Mouse (Mus musculus) intestine, embryonic 16.5 days (tissue): Measurements from ENCODE around the gene Shc4. TPM values are rescaled to one million over a fixed set of nuclear protein-coding genes. Genes with fewer than 3 reads are reported as not detected.
A peak's percentile ranks its signal among the peaks of the same experiment; 100 is the strongest.

Experiments
- ATAC-seq: fragments of 200-750 bp; cut with Nextera tagmentation; 2 replicates; pipeline ENCODE4 v1.8.0; 2017; ENCODE audit warnings: moderate TSS enrichment, moderate library complexity
- H3K27ac ChIP-seq: fragments of 300-500 bp; sonication (generic); 2 replicates; pipeline ENCODE4 v1.5.1; 2014; ENCODE audit warnings: mild to moderate bottlenecking, low read length
- H3K27me3 ChIP-seq: fragments of 300-500 bp; sonication (generic); replicated peaks from 2 replicates; pipeline ENCODE4 v1.6.1; 2014; ENCODE audit warnings: low read length, control low read depth, mixed read lengths; ENCODE audit not compliant: control insufficient read depth, insufficient read depth
- H3K36me3 ChIP-seq: fragments of 300-500 bp; sonication (generic); 2 replicates; pipeline ENCODE4 v1.6.1; 2014; ENCODE audit warnings: low read length, control low read depth; ENCODE audit not compliant: control insufficient read depth, insufficient read depth
- H3K4me1 ChIP-seq: fragments of 300-500 bp; sonication (generic); 2 replicates; pipeline ENCODE4 v1.6.1; 2014; ENCODE audit warnings: low read length, control low read depth, mixed read lengths; ENCODE audit not compliant: control insufficient read depth, insufficient read depth
- H3K4me2 ChIP-seq: fragments of 300-500 bp; sonication (generic); 2 replicates; pipeline ENCODE4 v1.6.1; 2014; ENCODE audit warnings: low read depth, low read length, control low read depth
- H3K4me3 ChIP-seq: fragments of 300-500 bp; sonication (generic); 2 replicates; pipeline ENCODE4 v1.5.1; 2014; ENCODE audit warnings: mild to moderate bottlenecking, low read length
- H3K9ac ChIP-seq: fragments of 300-500 bp; sonication (generic); 2 replicates; pipeline ENCODE4 v1.6.1; 2014; ENCODE audit warnings: low read depth, low read length
- H3K9me3 ChIP-seq: fragments of 300-500 bp; sonication (generic); 2 replicates; pipeline ENCODE4 v1.6.1; 2016; ENCODE audit warnings: low read length, control low read depth; ENCODE audit not compliant: control insufficient read depth
- WGBS: fragments of 180-500 bp; shearing (Covaris S2); extraction: QIAGEN DNeasy Blood & Tissue Kit; methylation state at CpG from one replicate; pipeline ENCODE4 v1.1.7; 2014; 5-methylcytosine and 5-hydroxymethylcytosine counted together
- polyA plus RNA-seq: library from polyadenylated mRNA; unstranded; fragments of >200 nt; fragmentation: Nextera tagmentation; extraction: Ambion mirVana; gene quantifications from 2 replicates; pipeline ENCODE4 v1.2.1, GENCODE M21; 2015

Gene Shc4
- polyA plus RNA-seq, 1 experiment from 2014 or later, result 1.7 TPM

GRCm38 (mm10) chr2:125731763-125732560 lies 8.0 kb upstream of the Shc4 start:
- peak overlapping the region; percentile 84 for H3K9ac ChIP-seq
- no peaks in the 10 kb centered on the region for H3K9me3 ChIP-seq
- H3K4me2 ChIP-seq, result peak overlapping the region; percentile 90
- ATAC-seq, result peak; percentile 97
- H3K4me1 ChIP-seq, result peaks cover 5% of the 10 kb centered on the region; the same call in 1 of the 2 replicates
- no peaks in the 10 kb centered on the region for H3K36me3 ChIP-seq
- 0 out of 2 replicates have a peak overlapping the region, but pooled peaks have one; percentile 30 for H3K27ac ChIP-seq
- peak overlapping the region; percentile 52 for H3K4me3 ChIP-seq
- no peaks in the 10 kb centered on the region for H3K27me3 ChIP-seq
- 9% methylated on average over 35 of the region's 35 CpGs for WGBS

- Histone ChIP-seq H3K27me3 (peaks cover 15% of the 10 kb centered on the region), H3K27ac (no peak overlapping the region), H3K9ac (peak overlapping the region; percentile 23; the same call in 1 of the 2 replicates), H3K4me3 (peak overlapping the region; percentile 55), H3K4me1 (peaks cover 11% of the 10 kb centered on the region; the same call in 1 of the 2 replicates), H3K4me2 (peak overlapping the region; percentile 98), H3K36me3 (no peaks in the 10 kb centered on the region), H3K9me3 (no peaks in the 10 kb centered on the region)
- 3% methylated on average over 16 of the region's 16 CpGs for WGBS
- ATAC-seq, result peak; percentile 60
Measured at GRCm38 (mm10) chr2:125724546-125725114, 682 bp upstream of the Shc4 start.

- Histone ChIP-seq H3K36me3 (no peaks in the 10 kb centered on the region), H3K4me2 (peak overlapping the region; percentile 98), H3K27me3 (peaks cover 15% of the 10 kb centered on the region), H3K9me3 (no peaks in the 10 kb centered on the region), H3K9ac (peak overlapping the region; percentile 70), H3K4me1 (peaks cover 11% of the 10 kb centered on the region; the same call in 1 of the 2 replicates), H3K27ac (no peak overlapping the region), H3K4me3 (peak overlapping the region; percentile 55)
- WGBS, result under 1% methylated on average over 34 of the region's 34 CpGs
- ATAC-seq, result peak; percentile 89
Measured at GRCm38 (mm10) chr2:125723408-125724085, 401 bp downstream of the Shc4 start.

- peaks cover 11% of the 10 kb centered on the region; the same call in 1 of the 2 replicates for H3K4me1 ChIP-seq
- no peak overlapping the region for H3K27ac ChIP-seq
- ATAC-seq, result no peak
- H3K27me3 ChIP-seq, result peaks cover 15% of the 10 kb centered on the region
- H3K9ac ChIP-seq, result peak overlapping the region; percentile 70
- no peaks in the 10 kb centered on the region for H3K9me3 ChIP-seq
- H3K36me3 ChIP-seq, result no peaks in the 10 kb centered on the region
- H3K4me3 ChIP-seq, result peak overlapping the region; percentile 55
- H3K4me2 ChIP-seq, result peak overlapping the region; percentile 98
- 5% methylated on average over 18 of the region's 18 CpGs for WGBS
Measured at GRCm38 (mm10) chr2:125723086-125723407, 901 bp downstream of the Shc4 start.

- ATAC-seq, result no peak
- no peaks in the 10 kb centered on the region for H3K9me3 ChIP-seq
- H3K4me3 ChIP-seq, result no peak overlapping the region
- H3K4me1 ChIP-seq, result no peaks in the 10 kb centered on the region
- H3K4me2 ChIP-seq, result no peak overlapping the region
- H3K27me3 ChIP-seq, result no peaks in the 10 kb centered on the region
- H3K9ac ChIP-seq, result no peak overlapping the region
- H3K36me3 ChIP-seq, result no peaks in the 10 kb centered on the region
- no peak overlapping the region for H3K27ac ChIP-seq
- WGBS, result 82% methylated on average over 8 of the region's 8 CpGs
Measured at GRCm38 (mm10) chr2:125716599-125716998, 7.3 kb downstream of the Shc4 start.

- Histone ChIP-seq H3K4me2 (no peak overlapping the region), H3K9ac (no peak overlapping the region), H3K27ac (no peak overlapping the region), H3K9me3 (no peaks in the 10 kb centered on the region), H3K4me3 (no peak overlapping the region), H3K27me3 (no peaks in the 10 kb centered on the region), H3K4me1 (no peaks in the 10 kb centered on the region), H3K36me3 (no peaks in the 10 kb centered on the region)
- ATAC-seq, result no peak
- whole genome bisulfite sequencing, result 71% methylated on average over 5 of the region's 5 CpGs
Measured at GRCm38 (mm10) chr2:125706510-125706921, 17.4 kb downstream of the Shc4 start.

- WGBS, result 65% methylated on average over 12 of the region's 12 CpGs
- no peak for ATAC-seq
- no peaks in the 10 kb centered on the region for H3K9me3 ChIP-seq
Measured at GRCm38 (mm10) chr2:125704907-125705631, 18.9 kb downstream of the Shc4 start.

GRCm38 (mm10) chr2:125702851-125703250 lies 21.1 kb downstream of the Shc4 start:
- Histone ChIP-seq H3K36me3 (no peaks in the 10 kb centered on the region), H3K27ac (no peak overlapping the region), H3K4me2 (no peak overlapping the region), H3K4me1 (no peaks in the 10 kb centered on the region), H3K9me3 (no peaks in the 10 kb centered on the region), H3K4me3 (no peak overlapping the region), H3K9ac (no peak overlapping the region), H3K27me3 (no peaks in the 10 kb centered on the region)
- ATAC-seq, result no peak
- 86% methylated on average over 2 of the region's 2 CpGs for WGBS

More at GRCm38 (mm10) chr2:125704907-125705631, 18.9 kb downstream of the Shc4 start:
- Histone ChIP-seq H3K4me1 (no peaks in the 10 kb centered on the region), H3K27me3 (no peaks in the 10 kb centered on the region), H3K4me2 (no peak overlapping the region), H3K36me3 (no peaks in the 10 kb centered on the region), H3K9ac (no peak overlapping the region), H3K27ac (no peak overlapping the region), H3K4me3 (no peak overlapping the region)

GRCm38 (mm10) chr2:125701606-125702005 lies 22.3 kb downstream of the Shc4 start:
- Histone ChIP-seq H3K4me1 (no peaks in the 10 kb centered on the region), H3K4me2 (no peak overlapping the region), H3K9ac (no peak overlapping the region), H3K36me3 (no peaks in the 10 kb centered on the region), H3K4me3 (no peak overlapping the region), H3K27ac (no peak overlapping the region), H3K9me3 (no peaks in the 10 kb centered on the region), H3K27me3 (no peaks in the 10 kb centered on the region)
- WGBS, result 78% methylated on average over 2 of the region's 2 CpGs
- ATAC-seq, result no peak
